Mouse (Mus musculus) splenic B cell, adult 2 months (primary cell): ENCODE data around the gene Trak1.

Experiments
- DNase-seq: peaks from one replicate; pipeline ENCODE4 v3.0.0-alpha.2; 2011; ENCODE audit warnings: low read depth, low spot score
- H3K27me3 ChIP-seq: 2 replicates; pipeline ENCODE4 v1.6.1; 2012; ENCODE audit warnings: mild to moderate bottlenecking, low read length, moderate library complexity, mixed read lengths; ENCODE audit not compliant: control insufficient read depth, poor library complexity, insufficient read depth, severe bottlenecking
- H3K36me3 ChIP-seq: 2 replicates; pipeline ENCODE4 v1.6.1; 2012; ENCODE audit warnings: mild to moderate bottlenecking, low read length, moderate library complexity, mixed read lengths; ENCODE audit not compliant: control insufficient read depth, poor library complexity, insufficient read depth, severe bottlenecking

Gene Trak1

DNA sequence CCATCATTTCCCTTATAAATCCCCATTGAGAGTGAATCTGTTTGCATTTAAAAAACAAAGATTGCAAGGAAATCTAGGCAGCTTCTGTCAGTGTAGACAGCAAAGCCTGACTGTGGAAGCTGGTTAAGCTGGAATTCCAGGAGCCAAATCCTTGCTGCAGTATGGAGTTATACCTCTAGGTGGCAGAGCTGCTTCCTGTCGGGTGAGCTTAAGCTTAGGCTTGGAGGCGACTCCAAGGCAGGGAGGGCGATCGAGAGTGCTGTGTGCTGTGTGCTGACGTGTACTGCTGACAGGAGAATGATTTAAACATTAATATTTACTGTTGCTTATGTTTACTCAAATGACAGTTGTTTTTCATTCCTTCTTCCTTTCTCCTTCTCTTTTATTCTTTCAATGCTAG lies 95.1 kb downstream of the Trak1 start:
- no peaks in the 10 kb centered on the region for H3K27me3 ChIP-seq
- peak; percentile 34 for DNase-seq

DNA sequence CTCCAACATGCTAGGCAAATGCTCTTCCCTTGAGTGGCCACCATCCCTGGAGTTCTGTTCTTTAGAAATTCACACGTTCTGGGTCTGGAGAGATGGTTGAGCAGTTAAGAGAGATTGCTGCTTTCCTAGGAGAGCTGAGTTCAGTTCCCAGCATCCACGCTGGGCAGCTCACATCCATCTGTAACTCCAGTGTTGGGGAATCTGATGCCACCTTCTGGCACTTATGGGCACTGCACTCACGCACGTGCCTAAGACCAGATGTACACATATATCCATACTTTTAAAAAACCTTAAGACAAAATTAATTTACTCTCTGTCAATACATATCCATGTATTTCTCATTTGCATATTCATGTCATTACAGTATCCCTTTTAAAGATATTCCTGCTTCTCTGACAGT lies 95.8 kb downstream of the Trak1 start:
- Histone ChIP-seq H3K27me3 (no peaks in the 10 kb centered on the region), H3K36me3 (peaks cover 3% of the 10 kb centered on the region; the same call in 1 of the 2 replicates)
- DNase-seq, result peak; percentile 31

More for the DNA sequence above, 95.1 kb downstream of the Trak1 start:
- peaks cover 3% of the 10 kb centered on the region; the same call in 1 of the 2 replicates for H3K36me3 ChIP-seq

DNA sequence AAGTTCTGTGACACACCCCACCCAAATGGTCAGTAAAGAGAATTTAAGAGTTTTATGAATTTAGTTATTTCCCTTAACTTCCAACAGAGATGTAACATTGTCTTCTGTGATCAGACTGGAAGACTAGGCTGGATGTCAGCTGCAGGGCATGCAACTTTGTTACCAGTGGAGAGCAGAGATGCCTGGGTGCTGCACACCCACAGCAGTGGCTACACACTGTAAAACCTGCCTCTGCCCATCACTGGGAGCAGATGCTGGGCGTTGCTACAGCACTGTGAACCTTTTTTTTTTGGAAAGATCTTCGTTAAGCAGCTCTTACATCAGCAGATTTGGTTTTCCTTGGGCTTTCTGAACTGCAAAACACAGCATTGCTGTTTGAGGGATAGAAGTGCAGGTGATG lies 97.6 kb downstream of the Trak1 start:
- Histone ChIP-seq H3K27me3 (no peaks in the 10 kb centered on the region), H3K36me3 (peaks cover 7% of the 10 kb centered on the region)
- DNase-seq, result no peak

DNA sequence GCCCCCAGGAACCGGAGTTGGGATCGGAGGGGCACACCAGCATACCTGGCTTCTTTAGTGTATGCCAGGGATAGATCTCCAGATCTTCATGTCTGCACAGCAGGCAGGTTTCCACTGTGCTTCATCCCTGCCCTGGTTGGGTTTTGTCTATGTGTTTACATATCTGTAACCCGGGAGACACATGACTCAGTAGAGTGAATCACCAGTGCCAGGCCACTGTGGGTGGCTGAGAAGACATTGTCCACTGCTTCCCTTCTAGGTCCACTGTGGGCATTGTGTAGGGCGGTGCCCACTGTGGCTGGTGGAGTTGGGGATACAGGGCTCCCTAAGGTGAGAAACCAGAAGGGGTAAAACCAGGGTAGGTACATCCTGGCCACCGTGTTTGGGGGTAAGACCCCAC lies 98.5 kb downstream of the Trak1 start:
- Histone ChIP-seq H3K36me3 (peaks cover 7% of the 10 kb centered on the region), H3K27me3 (no peaks in the 10 kb centered on the region)
- DNase-seq, result no peak

DNA sequence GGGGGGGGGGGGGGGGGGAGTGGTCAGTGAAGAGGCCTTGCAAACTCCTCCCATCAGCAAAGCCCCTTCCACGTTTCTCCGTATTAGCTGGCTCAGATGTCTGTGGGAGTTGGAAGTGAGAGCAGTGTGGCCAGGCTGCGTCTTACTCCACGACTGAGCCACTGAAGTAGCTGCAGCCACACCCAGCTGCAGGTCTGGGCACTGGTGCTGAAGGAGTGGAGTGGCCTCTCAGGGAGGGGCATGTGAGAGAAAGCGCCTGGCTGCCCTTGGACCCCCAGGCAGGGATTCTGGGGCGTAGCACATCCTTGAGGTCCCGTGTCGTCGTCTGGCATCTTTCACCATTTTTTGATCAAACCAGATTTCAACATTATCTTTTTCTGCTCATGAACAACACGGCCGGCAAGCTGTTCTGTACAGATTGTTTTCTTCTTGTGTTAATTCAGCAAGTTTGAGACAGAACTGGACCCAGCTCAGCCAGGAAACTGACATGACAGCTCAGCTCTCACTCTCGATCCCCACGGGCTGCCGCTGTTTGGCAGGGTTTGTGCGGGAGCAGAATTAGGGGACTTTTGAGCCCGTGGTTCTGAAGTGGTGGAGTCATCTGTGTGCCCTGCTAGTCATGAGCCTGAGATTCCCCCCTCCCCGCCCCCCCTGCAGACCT lies 100.9 kb downstream of the Trak1 start:
- DNase-seq, result no peak
- Histone ChIP-seq H3K36me3 (peaks cover 7% of the 10 kb centered on the region; the same call in 1 of the 2 replicates), H3K27me3 (no peaks in the 10 kb centered on the region)

DNA sequence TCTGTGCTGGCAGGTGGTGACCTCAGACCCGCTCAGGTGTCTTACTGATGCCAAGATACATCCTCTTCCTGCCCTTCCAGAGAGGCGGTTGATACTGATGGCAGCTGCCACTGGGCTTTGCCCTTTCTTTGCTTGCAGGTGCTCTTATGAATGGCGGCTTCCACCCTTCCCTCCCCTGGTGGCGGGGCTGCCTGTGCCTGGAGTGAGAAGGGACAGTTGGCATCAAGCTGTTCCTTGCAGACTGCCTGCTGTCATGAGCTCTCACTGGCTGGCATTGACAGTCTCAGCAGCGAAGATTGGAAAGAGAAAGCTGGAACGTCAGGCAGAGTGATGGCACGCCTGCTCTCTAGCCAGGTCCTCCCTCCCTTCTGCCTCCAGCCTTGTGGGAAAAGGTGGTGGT lies 101.5 kb downstream of the Trak1 start:
- Histone ChIP-seq H3K27me3 (no peaks in the 10 kb centered on the region), H3K36me3 (peaks cover 7% of the 10 kb centered on the region; the same call in 1 of the 2 replicates)
- no peak for DNase-seq

DNA sequence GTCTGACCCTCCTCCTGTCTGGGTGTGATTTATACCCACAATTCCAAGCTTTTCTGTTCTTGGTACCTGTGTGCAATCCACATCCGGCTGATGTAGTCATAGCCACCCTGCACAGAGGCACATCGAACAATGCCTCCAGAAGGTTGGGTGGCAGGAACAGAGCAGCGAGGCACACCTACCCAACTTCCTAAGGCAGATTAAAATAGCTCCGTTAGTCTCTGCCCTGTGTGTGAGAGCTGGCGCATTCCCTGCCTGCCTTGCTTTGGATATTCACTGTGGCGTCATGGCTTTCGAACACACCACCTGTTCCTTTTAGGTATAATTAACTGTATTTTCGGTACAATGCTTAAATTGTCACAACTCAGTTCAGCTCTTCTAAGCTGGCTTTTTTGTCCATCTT lies 103.3 kb downstream of the Trak1 start:
- Histone ChIP-seq H3K27me3 (no peaks in the 10 kb centered on the region), H3K36me3 (peaks cover 5% of the 10 kb centered on the region; the same call in 1 of the 2 replicates)
- no peak for DNase-seq

DNA sequence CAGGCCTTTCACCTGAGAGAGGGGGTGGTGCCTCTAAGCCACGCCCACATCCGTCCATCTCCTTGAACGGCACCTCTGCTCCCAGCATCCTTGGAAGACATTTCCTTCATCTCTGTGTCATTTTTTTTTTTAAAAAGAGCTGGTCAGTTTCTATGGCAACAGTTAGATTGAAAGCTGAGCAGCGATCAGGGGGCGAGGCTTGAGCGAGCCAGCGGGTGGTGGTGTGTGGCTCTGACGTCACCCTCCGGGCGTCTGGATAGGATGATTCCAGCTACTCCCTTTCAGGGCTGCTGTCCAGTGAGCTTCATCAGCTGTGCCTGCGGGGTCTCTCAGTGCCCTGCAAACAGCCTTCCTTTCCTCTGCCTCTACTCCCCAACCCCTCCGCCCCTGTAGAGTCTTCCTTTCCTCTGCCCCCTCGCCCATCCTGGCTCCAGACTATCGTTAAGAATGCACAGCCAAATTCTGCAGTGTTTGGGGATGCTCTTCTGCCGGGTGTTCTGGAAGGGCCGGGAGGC lies 105.9 kb downstream of the Trak1 start:
- DNase-seq, result no peak
- H3K36me3 ChIP-seq, result peaks cover 3% of the 10 kb centered on the region; the same call in 1 of the 2 replicates
- H3K27me3 ChIP-seq, result no peaks in the 10 kb centered on the region

DNA sequence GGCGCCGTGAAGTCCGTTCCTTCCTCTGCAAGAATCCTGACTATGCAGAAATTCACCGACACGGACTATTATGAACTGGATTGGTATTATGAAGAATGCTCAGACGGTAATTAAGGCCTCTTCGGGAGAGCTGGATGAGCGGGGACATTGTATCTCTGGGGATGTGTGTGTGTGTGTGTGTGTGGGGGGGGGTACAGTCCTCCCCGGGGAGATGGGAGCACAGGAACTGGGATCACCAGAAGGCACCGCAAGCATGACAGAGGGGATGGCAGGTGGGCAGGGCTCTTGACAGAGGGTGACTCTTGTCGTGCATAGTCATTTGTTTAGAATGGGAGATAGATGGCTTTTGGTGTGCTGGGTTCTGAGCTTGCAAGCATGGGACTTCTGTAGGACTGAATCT lies 106.4 kb downstream of the Trak1 start:
- no peak for DNase-seq

DNA sequence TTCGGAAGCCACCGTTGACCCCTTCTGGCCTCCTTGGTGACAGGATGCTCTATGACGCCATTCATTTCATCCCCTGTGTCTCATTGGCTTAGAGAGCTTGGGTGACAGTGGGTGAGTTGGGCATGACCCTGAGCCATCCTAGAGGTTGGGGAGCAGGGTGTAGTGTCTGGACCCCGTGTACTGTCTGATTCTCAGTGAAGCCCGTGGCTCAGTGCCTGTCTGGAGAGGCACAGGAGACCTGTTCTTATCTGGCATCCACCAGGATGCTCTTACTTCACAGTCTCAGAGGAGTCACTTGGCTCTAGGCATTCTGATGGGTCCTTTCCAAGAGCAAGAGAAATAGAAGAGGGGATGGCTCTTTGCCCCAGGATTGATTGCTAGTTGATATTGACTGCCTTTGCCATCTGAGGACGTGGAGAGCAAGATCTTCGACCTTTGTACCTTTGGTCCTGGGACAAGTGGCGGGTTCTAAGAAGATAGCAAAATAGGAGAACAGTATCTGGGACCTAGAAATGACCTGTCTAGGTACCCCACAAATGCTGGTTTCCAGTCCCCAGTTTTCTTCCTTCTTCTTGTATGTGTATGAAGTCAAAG lies 107.9 kb downstream of the Trak1 start:
- Histone ChIP-seq H3K27me3 (no peaks in the 10 kb centered on the region), H3K36me3 (no peaks in the 10 kb centered on the region)
- DNase-seq, result no peak

More for the DNA sequence above, 106.4 kb downstream of the Trak1 start:
- Histone ChIP-seq H3K27me3 (no peaks in the 10 kb centered on the region), H3K36me3 (peaks cover under 1% of the 10 kb centered on the region; the same call in 1 of the 2 replicates)

DNA sequence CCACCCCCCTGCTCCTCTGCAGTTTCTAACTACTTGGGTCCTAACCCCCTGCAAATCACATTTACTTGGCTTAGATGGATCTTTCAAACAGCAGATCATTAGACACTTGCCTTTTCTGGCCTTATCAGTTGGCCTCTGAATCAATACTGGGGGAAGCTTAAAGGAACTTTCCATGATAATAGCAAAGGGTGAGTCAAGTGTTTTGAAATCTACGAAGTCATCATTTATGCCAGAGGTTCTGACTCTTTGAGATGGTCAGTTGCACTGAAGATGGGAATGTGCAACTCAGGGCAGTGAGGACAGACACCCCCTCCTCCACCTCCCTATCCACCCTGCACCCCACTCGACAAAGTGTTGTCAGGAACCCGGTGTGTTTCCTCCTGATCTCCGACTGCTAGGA lies 108.5 kb downstream of the Trak1 start:
- H3K27me3 ChIP-seq, result no peaks in the 10 kb centered on the region
- no peaks in the 10 kb centered on the region for H3K36me3 ChIP-seq
- no peak for DNase-seq

DNA sequence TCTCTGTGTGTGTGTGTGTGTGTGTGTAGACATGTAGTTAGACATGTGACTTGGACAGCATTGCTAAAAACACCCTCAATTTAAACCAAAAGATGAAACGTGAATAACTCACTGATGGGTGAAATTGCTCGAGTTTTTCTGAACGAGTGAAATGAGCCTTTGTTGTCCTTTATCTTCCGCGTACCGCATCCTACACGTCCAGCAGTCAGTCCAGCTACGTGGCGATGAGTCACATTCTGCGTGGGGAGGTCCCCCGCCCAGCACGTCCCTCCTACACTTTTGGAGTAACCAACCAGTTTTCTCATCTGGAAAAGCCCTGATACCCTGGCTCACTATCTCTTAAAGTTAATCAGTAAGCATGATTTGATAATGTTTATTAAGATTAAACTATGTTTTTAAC lies 116.9 kb downstream of the Trak1 start:
- no peaks in the 10 kb centered on the region for H3K27me3 ChIP-seq
- no peak for DNase-seq

DNA sequence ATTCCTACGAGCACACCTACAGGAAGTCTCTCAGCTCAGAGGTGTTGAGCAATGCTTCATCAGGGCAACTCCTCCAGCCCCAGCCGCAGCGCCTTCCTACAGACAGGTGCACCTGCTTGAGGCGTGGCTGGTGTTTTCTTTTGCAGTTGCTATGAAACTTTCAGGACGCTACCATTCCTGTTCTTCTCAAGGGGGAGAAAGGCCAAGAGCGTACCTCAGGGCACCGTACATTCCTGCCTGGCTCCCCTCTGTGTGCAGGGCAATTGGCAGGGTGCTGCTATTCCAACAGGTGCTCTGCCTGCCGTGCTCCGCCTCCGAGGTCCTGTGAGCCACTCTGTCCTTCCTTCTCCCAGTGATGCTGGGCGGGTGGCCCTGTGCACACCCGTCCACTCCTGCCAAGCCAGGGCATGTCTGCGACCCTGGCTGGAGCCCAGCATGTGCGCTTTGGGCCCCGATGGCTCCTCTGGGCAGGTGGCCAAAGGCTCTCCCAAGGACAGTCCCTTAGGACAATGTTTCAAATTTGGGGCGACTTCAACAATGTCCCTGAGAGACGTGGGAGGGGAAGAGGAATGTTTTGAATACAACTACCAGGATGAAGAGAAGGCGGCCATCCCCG lies 118.4 kb downstream of the Trak1 start:
- H3K27me3 ChIP-seq, result no peaks in the 10 kb centered on the region
- H3K36me3 ChIP-seq, result no peaks in the 10 kb centered on the region; the same call in none of the 2 replicates
- DNase-seq, result no peak

More for the DNA sequence above, 116.9 kb downstream of the Trak1 start:
- no peaks in the 10 kb centered on the region; the same call in none of the 2 replicates for H3K36me3 ChIP-seq

DNA sequence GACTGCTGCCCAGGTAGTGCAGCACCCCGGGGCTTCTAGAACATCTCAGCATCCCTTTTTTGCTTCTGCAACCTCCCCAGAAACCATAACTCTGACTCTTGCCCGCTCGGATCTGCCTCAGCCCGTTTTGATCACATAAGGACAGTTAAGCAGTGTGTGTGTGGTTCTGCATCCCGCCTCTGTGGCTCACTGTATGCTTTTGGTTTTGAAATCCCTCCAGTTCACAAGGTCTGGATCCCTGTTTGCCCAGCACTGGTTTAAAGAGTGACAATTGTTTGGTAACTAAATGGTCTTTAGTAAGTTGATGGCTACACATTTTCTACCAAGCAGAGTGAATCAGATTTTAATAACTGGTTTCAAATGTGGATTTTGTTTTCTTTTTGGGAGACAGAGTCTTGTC lies 119.2 kb downstream of the Trak1 start:
- H3K36me3 ChIP-seq, result no peaks in the 10 kb centered on the region; the same call in none of the 2 replicates
- H3K27me3 ChIP-seq, result no peaks in the 10 kb centered on the region
- DNase-seq, result no peak
